Mouse (Mus musculus) regulatory T cell (primary cell): ENCODE results near the gene Slc44a3.

Source experiments
- in situ Hi-C: fragments of 300-600 bp; cut with MboI, MseI; formaldehyde crosslinking; loops from one replicate; pipeline ENCODE4 v1.15.1; 2025; ENCODE audit warnings: high pct_unique_total_duplicates

The Slc44a3 gene

DNA sequence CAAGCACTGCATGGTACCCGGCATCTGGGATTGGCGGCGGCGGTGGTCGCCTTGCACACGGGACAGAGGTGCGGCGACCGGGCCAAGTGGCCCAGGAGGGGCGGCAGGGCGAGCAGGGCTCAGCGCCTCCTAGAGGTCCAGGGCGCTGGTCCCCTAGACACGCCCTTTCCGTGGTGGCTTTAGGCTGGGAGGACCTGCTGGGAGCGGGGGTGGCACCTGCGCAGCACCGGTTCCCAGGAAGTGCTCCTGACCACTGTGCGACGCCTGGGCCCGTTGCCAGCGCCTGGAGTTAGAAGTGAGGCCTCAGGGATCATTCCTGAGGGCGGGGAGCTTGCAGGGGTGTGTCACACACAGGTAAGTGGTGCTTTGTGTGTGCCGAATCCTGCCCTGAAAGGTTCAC is at the start of gene Slc44a3:
Slc44a3 (minus strand) TSS at position 229 of the 400 bp plus-strand sequence.
- in situ Hi-C loops = no loop called here

DNA sequence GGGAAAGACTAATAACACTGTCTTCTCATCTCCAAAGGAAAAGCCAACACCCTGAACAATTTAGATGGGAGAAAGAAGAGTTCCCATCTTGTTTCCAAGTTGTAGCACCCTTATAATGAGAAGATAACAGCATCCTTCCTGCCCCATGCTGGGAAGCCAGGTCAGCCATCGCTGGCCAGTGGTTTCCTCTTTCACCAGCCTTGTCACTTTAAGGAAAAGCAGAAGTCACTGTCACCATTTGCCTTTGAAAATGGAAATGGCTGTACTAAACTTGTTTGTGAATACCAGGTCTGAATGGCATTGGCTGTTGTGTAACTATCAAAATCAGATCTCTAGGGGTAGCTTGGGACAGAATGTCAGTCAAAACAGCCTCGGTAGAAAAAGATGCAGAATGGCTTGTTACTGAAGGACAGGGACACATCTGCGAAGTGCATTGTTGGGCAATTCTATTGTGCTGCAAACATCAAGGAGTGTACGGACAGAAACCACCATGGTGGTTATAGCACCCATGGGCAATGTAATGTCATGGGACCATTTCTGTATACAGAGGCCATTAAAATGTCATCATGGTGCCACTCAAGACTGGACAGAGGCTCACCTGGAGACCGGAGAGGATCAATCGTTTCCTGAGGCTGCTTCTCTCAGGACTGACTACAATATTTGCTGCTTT is 47.8 kb upstream of the Slc44a3 start:
- in situ Hi-C loops = no loop called here

- in situ Hi-C loops = no loop called here
These were observed 47.2 kb upstream of the Slc44a3 start for GRCm38 (mm10) chr3:121579402-121579801.

- in situ Hi-C loops = no loop called here
These were observed 46.5 kb upstream of the Slc44a3 start for GRCm38 (mm10) chr3:121578706-121579105.

DNA sequence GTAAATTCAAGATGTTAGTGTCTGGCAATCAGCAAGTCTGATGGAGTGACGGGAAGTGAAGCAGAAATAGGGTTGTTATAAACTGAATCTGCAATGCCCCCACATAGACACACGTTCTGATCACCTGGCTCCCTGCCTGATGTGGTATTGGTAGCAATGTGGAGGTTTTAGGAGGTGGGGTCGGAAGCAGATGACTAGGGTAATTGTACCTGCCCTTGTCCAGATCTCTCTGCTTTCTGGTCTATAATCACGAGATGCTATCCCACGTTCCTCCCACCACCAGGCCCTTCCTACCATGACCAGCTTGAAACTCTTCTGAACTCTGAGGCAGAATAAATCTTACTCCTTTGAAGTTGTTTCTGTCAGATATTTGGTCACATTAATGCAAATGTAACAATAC is 45.4 kb upstream of the Slc44a3 start:
- in situ Hi-C loops = no loop called here

GRCm38 (mm10) chr3:121577032-121577591 is 44.9 kb upstream of the Slc44a3 start:
- in situ Hi-C loops = no loop called here

GRCm38 (mm10) chr3:121576367-121576766 is 44.2 kb upstream of the Slc44a3 start:
- in situ Hi-C loops = no loop called here

GRCm38 (mm10) chr3:121574386-121574785 is 42.2 kb upstream of the Slc44a3 start:
- in situ Hi-C loops = no loop called here

GRCm38 (mm10) chr3:121573858-121574257 is 41.7 kb upstream of the Slc44a3 start:
- in situ Hi-C loops = no loop called here

DNA sequence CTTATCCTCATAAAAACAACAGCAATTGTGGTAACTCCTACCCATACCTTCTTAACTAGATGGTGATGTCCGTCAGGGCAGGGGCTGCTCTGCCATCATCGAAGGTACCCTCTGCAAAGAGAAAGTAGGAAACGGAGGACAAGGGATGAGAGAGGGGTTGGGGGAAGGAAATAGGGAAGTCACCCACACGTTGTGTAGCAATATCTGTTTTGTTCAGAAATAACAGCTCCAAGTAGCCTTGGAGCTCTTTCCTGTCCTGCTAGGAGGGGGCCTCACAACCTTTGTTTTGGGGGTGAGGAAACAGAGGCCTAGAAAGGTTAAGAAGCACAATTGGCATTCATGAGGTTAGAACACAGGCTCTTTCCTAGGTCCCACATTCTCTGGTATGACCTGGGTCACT is 39.3 kb upstream of the Slc44a3 start:
- in situ Hi-C loops = no loop called here

DNA sequence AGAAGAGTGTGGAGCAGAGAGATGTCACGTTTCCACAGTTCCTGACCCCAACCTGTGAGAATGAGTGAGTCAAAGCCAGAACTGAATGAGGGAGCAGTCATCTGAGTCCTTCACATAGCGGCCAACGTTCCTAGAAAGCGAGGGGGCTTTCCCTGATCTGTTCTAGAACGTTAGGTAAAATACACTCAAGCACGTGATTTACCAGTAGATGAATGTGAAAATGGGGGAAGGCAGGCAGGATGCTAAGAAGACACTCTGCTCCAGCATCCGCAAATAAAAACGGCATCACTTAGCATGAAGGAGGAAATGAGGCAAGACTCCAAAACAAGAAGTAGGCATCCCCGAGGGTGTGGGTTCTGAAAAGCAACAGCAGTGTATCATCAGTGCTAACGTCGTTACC is 38.4 kb upstream of the Slc44a3 start:
- in situ Hi-C loops = no loop called here

- in situ Hi-C loops = no loop called here
These were observed 37.6 kb upstream of the Slc44a3 start for GRCm38 (mm10) chr3:121569767-121570166.

DNA sequence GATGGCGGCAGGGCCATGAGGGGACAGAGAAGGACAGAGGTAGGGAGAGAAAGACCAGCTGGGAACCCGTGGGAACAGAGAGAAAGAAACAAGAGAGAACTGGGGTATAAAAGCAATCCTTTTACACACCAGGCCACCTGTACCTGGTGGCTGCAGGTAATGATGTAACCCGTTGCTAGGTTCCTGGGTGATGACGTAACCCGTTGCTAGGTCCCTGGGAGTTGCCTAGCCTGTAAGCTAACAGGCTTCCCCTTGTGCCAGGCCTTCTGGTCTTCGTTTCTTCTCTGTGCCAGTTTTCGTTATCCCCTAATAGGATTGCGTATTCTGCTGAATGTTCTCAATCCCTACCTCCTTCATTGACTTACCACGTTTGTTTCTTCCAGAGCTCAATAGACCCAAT is 36.8 kb upstream of the Slc44a3 start:
- in situ Hi-C loops = no loop called here

- in situ Hi-C loops = no loop called here
These were observed 35.7 kb upstream of the Slc44a3 start for GRCm38 (mm10) chr3:121567904-121568303.

DNA sequence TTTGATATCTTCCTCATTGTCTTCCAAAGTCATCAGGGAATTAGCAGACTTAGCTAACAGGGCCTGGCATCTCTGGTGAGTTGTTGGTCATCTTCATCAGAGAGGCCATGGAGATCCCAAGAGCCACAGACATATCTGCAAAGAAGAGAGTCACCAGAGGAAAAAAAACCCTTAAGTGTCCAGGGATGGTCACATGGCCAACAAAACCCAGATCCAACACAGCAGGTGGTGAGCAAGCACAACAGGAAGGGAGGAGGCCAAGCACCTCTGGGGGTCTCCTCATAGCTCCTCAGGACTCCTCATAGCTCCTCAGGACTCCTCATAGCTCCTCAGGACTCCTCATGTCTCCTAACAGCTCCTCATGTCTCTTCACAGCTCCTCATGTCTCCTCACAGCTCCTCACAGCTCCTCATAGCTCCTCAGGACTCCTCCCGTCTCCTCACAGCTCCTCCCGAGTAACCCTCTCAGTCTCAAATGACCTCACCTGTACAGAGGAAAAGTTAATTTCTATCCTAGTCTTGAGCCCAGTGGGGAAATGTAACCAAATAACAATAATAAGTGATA is 35.2 kb upstream of the Slc44a3 start:
- in situ Hi-C loops = no loop called here

DNA sequence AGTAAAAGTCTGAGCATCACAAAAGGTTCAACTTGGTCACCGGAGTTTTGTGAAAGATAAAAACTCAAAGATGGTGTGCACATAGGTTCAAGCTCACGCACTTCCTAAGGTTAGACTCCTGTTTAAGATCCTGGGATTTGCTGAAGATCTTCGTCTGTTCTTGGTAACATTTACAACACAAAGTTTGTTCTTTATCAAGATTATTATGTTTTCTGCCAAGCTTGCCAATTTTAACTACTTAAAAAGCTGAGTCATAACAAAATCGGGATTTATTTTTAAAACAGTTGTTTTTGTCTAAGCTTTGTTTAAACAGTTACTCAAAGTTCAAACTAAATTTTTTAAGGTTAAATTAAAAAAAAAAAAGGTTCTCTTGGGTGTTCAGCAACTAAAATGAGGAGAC is 34.7 kb upstream of the Slc44a3 start:
- in situ Hi-C loops = no loop called here

DNA sequence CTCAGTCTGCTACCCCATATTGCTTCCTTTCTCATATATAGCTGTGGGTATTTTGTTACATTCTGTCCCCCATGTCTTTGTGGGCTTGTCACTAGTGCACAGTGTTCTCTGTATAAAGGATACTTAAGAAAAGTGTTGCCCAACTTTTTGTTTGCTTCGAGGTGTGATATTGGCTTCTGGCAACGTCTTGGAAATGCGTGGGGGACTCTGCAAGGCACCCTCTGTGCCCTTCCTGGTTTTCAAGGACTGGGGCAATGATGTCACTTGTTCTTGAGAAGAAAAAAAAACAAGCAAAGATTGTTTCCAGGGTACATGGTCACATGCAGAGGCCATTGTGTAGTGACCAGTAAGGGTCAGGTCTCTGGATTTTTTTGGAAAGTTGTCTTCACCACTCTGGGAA is 29.6 kb upstream of the Slc44a3 start:
- in situ Hi-C loops = no loop called here

- in situ Hi-C loops = no loop called here
These were observed 28.1 kb upstream of the Slc44a3 start for GRCm38 (mm10) chr3:121560115-121560865.

DNA sequence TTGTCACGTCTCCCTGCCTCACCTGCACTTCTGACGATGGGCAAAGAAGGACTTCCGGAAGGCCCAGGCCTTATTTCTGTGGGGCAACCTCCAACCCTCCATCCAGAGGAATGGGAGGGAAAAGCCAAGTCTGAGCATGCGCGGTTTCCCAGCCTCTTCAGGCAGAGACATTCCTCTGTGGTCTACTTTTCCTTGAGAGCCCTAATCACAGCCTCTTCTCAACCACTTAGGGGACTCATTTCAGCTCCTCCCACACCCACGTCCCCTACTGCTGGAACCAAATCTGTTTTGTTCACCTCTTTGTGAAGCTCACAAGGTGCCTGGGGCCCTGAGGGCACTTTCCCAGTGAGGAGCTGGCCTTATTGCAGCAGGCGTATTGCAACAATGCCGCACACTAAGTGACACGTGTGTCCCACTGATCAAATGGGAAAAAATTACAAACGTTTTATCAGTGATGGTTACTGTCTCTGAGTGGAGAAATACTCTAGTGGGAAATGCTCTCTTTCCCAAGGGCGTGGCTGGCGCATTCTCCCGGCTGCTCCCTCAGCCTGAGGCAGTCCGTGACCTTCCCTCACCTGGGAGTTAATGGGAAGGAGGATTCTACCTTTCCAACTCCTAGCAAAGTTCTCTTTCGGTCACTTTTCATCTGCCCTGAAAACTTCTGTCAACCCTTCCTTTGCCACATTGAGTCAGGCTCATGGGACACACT is 27.4 kb upstream of the Slc44a3 start:
- in situ Hi-C loops = loop anchor here (10.0 kb wide), 1 partner anchor 55 kb away; no protein-coding TSS in a partner anchor

DNA sequence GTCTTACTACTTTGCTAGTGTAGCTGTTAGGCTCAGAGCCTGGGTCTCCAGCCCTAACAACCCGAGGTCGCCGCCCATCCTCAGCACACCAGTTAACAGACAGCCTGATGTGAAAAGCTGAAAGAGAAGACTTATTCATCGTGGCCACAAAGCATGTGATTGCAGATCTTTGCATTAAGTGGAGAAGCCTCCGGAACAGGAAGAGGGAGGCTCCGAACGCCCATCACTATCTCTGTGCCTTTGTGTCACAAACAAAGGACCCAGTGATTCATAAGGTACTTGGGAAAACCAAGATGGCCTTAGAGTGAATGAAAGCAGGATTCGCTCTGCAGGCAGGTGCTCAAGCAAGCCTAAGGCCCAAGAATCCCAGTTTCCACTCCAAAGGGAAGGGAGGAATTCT is 26.7 kb upstream of the Slc44a3 start:
- in situ Hi-C loops = loop anchor here (10.0 kb wide), 1 partner anchor 56 kb away; no protein-coding TSS in a partner anchor

- in situ Hi-C loops = loop anchor here (10.0 kb wide), 1 partner anchor 58 kb away; no protein-coding TSS in a partner anchor
These were observed 24.1 kb upstream of the Slc44a3 start for GRCm38 (mm10) chr3:121556304-121556703.

DNA sequence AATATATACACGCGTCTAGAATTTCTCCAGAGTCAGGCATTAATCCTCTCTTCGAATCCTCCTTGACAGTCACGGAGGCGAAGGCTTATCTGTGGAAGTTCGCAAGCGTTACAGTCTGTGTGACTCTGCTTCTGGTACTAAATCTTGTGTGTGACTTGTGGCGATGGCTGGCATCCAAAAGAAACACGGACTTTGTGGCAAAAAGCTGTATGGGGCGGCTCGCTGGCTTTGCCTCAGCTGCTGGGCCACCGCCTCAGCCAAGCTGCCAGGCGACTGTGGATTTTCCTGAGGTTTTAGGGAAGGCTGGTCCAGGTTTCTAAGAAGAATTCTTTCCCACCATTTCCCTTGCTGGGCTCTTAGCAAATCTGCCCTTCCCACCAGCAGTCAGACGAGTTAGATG is 21.1 kb upstream of the Slc44a3 start:
- in situ Hi-C loops = loop anchor here (10.0 kb wide), 1 partner anchor 62 kb away; no protein-coding TSS in a partner anchor
